Mouse (Mus musculus) left cerebral cortex, adult 9 months (tissue): ENCODE data around the gene Actr2.

Source experiments
- DNase-seq, 2 experiments: peaks; one replicate each; pipeline ENCODE4 v3.0.0; 2022; ENCODE audit warnings: low spot score in 2 of 2

Actr2 gene

DNA sequence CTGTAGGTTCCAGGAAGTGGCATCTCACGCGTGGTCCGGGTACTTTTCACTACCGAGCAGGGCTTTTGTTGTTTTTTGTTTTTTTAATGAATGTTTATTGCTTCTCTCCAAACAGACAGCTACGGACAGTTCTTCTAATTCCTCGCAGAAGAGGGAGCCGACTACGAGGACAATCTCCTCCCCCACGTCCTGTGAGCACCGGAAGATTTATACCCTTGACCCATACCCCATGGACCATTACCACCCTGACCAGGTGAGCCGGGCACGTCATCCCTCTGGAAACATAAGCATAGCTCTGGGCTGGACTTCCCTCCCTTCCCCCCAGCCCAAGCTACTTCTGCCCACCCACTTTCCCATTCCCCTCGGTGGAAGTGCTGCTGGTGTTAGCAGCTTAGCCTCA, 94.8 kb downstream of the Actr2 start:
- no peak for DNase-seq

GRCm38 (mm10) chr11:20013366-20013765, 99.3 kb downstream of the Actr2 start:
- no peak for DNase-seq
